Mouse (Mus musculus): ENCODE data around the gene Gpr12.

DNA sequence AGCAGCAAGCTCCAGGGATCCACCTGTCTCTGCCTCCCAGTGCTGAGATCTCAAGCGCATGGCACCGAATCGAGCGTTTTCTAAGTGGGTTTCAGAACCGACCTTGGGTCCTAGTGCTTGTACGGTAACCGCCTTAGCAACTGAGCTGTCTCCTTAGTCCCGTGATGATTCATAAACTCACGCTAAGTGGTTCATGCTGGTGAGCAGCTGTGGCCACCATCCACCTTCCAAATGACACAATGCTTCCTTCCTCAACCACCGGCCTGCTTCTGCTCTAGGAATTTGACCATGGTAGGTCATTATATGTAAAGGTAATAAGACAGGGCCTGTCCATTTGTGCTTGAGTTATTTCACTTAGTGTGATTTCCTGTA is 12.4 kb upstream of the Gpr12 start:
- TF ChIP-seq CTCF (IDR thresholded peaks at IDR 0.05), result no peak
- no peak for TF ChIP-seq EP300 (IDR thresholded peaks at IDR 0.05)
